Mouse (Mus musculus): ENCODE results near the gene Bbs1. TPM values are rescaled to one million over a fixed set of nuclear protein-coding genes. Genes with fewer than 3 reads are reported as not detected.

The Bbs1 gene
- 0.98 and 1.1 TPM in 2 replicates for polyA plus RNA-seq (2012; rRNA removed)

GRCm38 (mm10) chr19:4905979-4906794 is at the start of gene Bbs1:
Gene Bbs1 (minus strand): TSS chr19:4906628.

GRCm38 (mm10) chr19:4942551-4943252 is 36.3 kb upstream of the Bbs1 start, which contains the start of gene Peli3:
Gene Peli3 (minus strand): TSS chr19:4943127.

GRCm38 (mm10) chr19:4927904-4928531 is 21.6 kb upstream of the Bbs1 start, which contains the start of gene Dpp3:
Gene Dpp3 (minus strand): TSS chr19:4928287.

DNA sequence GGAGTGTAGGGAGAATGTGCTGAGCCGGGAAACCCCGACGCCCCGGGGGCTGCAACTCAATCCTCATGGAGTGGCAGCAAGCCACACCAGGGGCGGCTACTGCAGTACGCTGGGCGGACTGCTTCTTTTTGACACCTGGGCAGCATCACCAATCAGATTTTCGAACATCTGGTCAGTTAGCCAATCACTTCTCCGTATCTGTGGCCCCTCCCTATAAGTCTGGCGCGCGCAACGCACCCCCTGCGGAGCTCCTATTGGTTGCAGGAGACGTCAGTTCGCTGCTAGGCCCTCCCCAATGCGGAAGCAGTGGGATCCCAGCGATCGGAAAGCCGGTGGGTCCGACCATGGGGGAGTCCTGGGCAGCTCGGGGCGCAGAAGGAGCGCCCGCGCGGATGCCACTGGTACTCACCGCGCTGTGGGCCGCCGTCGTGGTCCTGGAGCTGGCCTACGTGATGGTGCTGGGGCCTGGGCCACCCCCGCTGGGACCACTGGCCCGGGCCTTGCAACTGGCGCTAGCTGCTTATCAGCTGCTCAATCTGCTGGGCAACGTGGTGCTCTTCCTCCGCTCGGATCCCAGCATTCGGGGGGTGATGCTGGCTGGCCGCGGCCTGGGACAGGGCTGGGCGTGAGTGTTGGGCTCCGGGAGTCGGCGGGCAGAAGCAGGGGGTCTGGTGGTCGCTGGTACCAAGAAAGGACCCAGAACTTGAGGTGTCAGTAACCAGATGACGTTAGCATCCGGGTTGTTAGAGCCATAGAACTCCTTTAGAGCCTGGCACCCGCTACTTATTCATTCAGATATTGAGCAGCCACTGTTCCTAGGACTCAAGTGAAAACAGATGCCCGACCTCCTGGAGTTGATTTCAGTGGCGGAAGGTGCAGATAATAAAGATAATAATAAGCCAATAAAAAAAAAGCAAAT is 27.8 kb downstream of the Bbs1 start, which contains the start of gene Zdhhc24:
Gene Zdhhc24, plus strand, starts transcription at position 264 of the 919 bp plus-strand sequence.

GRCm38 (mm10) chr19:4877785-4878184 is 28.6 kb downstream of the Bbs1 start, which contains the start of gene Actn3:
Gene Actn3 (minus strand): TSS chr19:4877909.

DNA sequence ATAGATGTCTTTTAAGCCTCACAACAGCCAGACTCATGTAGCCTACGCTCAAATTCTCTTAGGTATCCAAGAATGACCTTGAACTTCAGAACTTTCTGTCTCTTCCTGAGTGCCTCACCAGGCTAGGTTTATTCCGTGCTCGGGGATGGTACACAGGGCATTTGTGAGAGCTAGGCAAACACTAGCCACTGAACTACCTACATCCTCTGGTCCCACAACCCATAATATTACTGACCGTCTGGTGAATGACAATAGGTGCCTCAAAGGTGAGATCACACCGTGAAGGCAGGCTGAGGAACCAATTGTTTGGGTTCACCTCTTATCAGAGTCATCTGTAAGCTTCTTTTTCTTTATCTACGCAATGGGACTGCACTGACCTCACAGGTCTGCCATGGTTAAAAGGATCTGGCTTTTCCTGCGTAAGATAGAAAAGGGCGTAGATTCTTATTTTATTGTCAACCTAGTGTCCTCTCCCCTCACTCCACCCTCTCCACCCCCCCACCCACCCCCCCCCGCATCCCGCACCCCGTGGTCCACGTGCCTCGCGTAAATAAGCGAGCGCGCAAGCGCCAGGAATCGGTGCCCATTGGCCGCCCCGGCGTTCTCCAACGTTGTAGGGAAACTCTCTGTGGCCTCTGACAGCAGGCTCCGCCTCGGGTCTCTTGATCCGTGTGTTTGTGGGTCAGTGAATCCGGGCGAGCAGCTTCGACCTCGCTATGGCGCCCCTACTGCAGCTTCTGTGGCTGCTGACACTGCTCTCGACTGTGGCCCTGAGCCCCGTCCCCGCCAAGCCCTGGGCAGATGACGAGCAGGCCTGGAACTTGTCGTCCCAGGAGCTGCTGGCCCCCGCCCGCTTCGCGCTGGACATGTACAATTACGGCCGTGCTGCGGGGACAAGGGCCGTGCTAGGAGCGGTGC is 51.6 kb downstream of the Bbs1 start, which contains the start of gene Ctsf:
Gene Ctsf, plus strand, starts transcription at position 579 of the 918 bp plus-strand sequence.

GRCm38 (mm10) chr19:4839149-4839548 is 67.3 kb downstream of the Bbs1 start, which contains the start of the genes Ccs and Ccdc87:
Gene Ccs (minus strand): TSS chr19:4839332.
Gene Ccdc87 (plus strand): TSS chr19:4839366.

Other genes with a start within 250 kb of the Bbs1 start
- gene Gm960, start 208.0 kb downstream of the Bbs1 start, polyA plus RNA-seq (2012; rRNA removed): 0.01 and 0.09 TPM in 2 replicates
- 0.03 and 0.07 TPM in 2 replicates for gene Sptbn2, start 195.5 kb downstream of the Bbs1 start, polyA plus RNA-seq (2012; rRNA removed)
- gene Rbm4b, start 150.1 kb downstream of the Bbs1 start, polyA plus RNA-seq (2012; rRNA removed): 3.7 and 4.5 TPM in 2 replicates
- gene Rbm4, start 112.7 kb downstream of the Bbs1 start, polyA plus RNA-seq (2012; rRNA removed): 29.1 and 29.7 TPM in 2 replicates
- 11.0 and 13.2 TPM in 2 replicates for gene Gm21992, start 95.0 kb downstream of the Bbs1 start, polyA plus RNA-seq (2012; rRNA removed)
- 21.1 and 24.5 TPM in 2 replicates for gene Rbm14, start 95.0 kb downstream of the Bbs1 start, polyA plus RNA-seq (2012; rRNA removed)
- 38.2 and 41.7 TPM in 2 replicates for gene Ccs, start 67.3 kb downstream of the Bbs1 start, polyA plus RNA-seq (2012; rRNA removed)
- 0.01 TPM in 1 of 2 replicates, not detected in the other for gene Ccdc87, start 67.3 kb downstream of the Bbs1 start, polyA plus RNA-seq (2012; rRNA removed)
- gene Ctsf, start 51.5 kb downstream of the Bbs1 start, polyA plus RNA-seq (2012; rRNA removed): 20.1 and 21.8 TPM in 2 replicates
- gene Actn3, start 28.7 kb downstream of the Bbs1 start, polyA plus RNA-seq (2012; rRNA removed): 0.31 and 0.43 TPM in 2 replicates
- 14.7 and 16.8 TPM in 2 replicates for gene Zdhhc24, start 28.0 kb downstream of the Bbs1 start, polyA plus RNA-seq (2012; rRNA removed)
- gene Dpp3, start 21.7 kb upstream of the Bbs1 start, polyA plus RNA-seq (2012; rRNA removed): 27.2 and 27.5 TPM in 2 replicates
- 0.05 and 0.09 TPM in 2 replicates for gene Peli3, start 36.5 kb upstream of the Bbs1 start, polyA plus RNA-seq (2012; rRNA removed)
- gene Mrpl11, start 55.5 kb upstream of the Bbs1 start, polyA plus RNA-seq (2012; rRNA removed): 33.6 and 36.8 TPM in 2 replicates
- gene Npas4, start 83.7 kb upstream of the Bbs1 start, polyA plus RNA-seq (2012; rRNA removed): 0.09 TPM in 2 replicates
- 2.1 and 2.6 TPM in 2 replicates for gene Slc29a2, start 117.2 kb upstream of the Bbs1 start, polyA plus RNA-seq (2012; rRNA removed)
- 2.6 and 3.7 TPM in 2 replicates for gene B4gat1, start 132.2 kb upstream of the Bbs1 start, polyA plus RNA-seq (2012; rRNA removed)
- 0.69 and 1.0 TPM in 2 replicates for gene AC124502.3, start 132.3 kb upstream of the Bbs1 start, polyA plus RNA-seq (2012; rRNA removed)
- gene Brms1, start 134.7 kb upstream of the Bbs1 start, polyA plus RNA-seq (2012; rRNA removed): 19.9 and 20.8 TPM in 2 replicates
- gene Rin1, start 143.9 kb upstream of the Bbs1 start, polyA plus RNA-seq (2012; rRNA removed): 0.26 and 0.45 TPM in 2 replicates
- gene Cd248, start 161.4 kb upstream of the Bbs1 start, polyA plus RNA-seq (2012; rRNA removed): 1.4 and 2.4 TPM in 2 replicates
- 0.13 and 0.29 TPM in 2 replicates for gene Tmem151a, start 178.9 kb upstream of the Bbs1 start, polyA plus RNA-seq (2012; rRNA removed)
- 29.3 and 37.2 TPM in 2 replicates for gene Yif1a, start 181.9 kb upstream of the Bbs1 start, polyA plus RNA-seq (2012; rRNA removed)
- 0.61 and 0.62 TPM in 2 replicates for gene Cnih2, start 191.9 kb upstream of the Bbs1 start, polyA plus RNA-seq (2012; rRNA removed)
- 44.3 and 53.0 TPM in 2 replicates for gene Rab1b, start 200.4 kb upstream of the Bbs1 start, polyA plus RNA-seq (2012; rRNA removed)
- 2.6 and 2.8 TPM in 2 replicates for gene Klc2, start 211.9 kb upstream of the Bbs1 start, polyA plus RNA-seq (2012; rRNA removed)